Mouse (Mus musculus): ENCODE measurements at regions not wholly inside any gene's neighbourhood (a gene's known extent, or its start where the extent isn't known, plus 50 kb on each side); places are given as distances from the start of the nearest gene placed in this dataset.

DNA sequence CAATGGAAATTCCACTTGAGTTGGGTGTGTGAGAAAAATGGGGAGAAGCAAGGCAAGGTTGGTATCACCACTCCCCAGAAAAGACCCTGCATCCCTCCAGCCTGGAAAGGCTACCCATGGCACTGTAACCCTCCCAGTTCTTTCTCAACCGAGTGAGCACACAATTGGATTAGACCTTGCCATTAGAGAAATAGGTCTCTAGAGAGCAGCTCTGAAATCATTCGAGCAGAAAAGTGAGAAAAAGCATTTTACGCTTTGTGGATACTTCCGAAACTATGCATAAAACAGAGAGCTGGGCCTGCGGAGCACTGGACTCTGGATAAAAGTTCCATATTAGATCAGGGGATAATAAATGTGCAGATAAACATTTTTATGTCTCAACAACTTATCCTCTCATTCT lies 264.6 kb upstream of the Map3k7 start:
- TF ChIP-seq USF1 (IDR thresholded peaks at IDR 0.05; ENCODE audit: low read depth) (no peak), POLR2A (IDR thresholded peaks at IDR 0.05; ENCODE audit: insufficient read length, low read depth) (no peak), MYOD1 (IDR thresholded peaks at IDR 0.05; ENCODE audit: control insufficient read depth in 1 of 3, insufficient read length in 2 of 3, low read depth in 2 of 3) (no peak), TCF3 (IDR thresholded peaks at IDR 0.05; ENCODE audit: insufficient read length, low read depth) (no peak), SRF (IDR thresholded peaks at IDR 0.05; ENCODE audit: control insufficient read depth, insufficient read length, low read depth) (no peak)
